Mouse (Mus musculus) hindbrain, embryonic 13.5 days (tissue): Measurements from ENCODE around the gene Gpha2. TPM values are rescaled to one million over a fixed set of nuclear protein-coding genes. Genes with fewer than 3 reads are reported as not detected.

Experiments
- ATAC-seq: fragments of 200-750 bp; cut with Nextera tagmentation; 2 replicates; pipeline ENCODE4 v1.8.0; 2017; ENCODE audit warnings: moderate TSS enrichment; ENCODE audit not compliant: low FRiP score
- H3K27ac ChIP-seq: fragments of 300-500 bp; sonication (generic); 2 replicates; pipeline ENCODE4 v1.5.1; 2015; ENCODE audit warnings: inconsistent platforms, mild to moderate bottlenecking, moderate library complexity
- H3K27me3 ChIP-seq: fragments of 300-500 bp; sonication (generic); 2 replicates; pipeline ENCODE4 v1.6.1; 2015; ENCODE audit warnings: mild to moderate bottlenecking, inconsistent platforms
- H3K36me3 ChIP-seq: fragments of 300-500 bp; sonication (generic); 2 replicates; pipeline ENCODE4 v1.6.1; 2015; ENCODE audit warnings: mild to moderate bottlenecking, inconsistent platforms
- H3K4me1 ChIP-seq: fragments of 300-500 bp; sonication (generic); replicated peaks from 2 replicates; pipeline ENCODE4 v1.6.1; 2015; ENCODE audit warnings: inconsistent platforms
- H3K4me2 ChIP-seq: fragments of 300-500 bp; sonication (generic); 2 replicates; pipeline ENCODE4 v1.6.1; 2015; ENCODE audit warnings: inconsistent platforms, mild to moderate bottlenecking, moderate library complexity
- H3K4me3 ChIP-seq: fragments of 300-500 bp; sonication (generic); 2 replicates; pipeline ENCODE4 v1.5.1; 2015; ENCODE audit warnings: mild to moderate bottlenecking, inconsistent platforms
- H3K9ac ChIP-seq: fragments of 300-500 bp; sonication (generic); 2 replicates; pipeline ENCODE4 v1.6.1; 2015; ENCODE audit warnings: mild to moderate bottlenecking, inconsistent platforms
- H3K9me3 ChIP-seq: fragments of 300-500 bp; sonication (generic); 2 replicates; pipeline ENCODE4 v1.6.1; 2016; ENCODE audit warnings: inconsistent platforms
- WGBS: fragments of 180-500 bp; shearing (Covaris S2); methylation state at CpG from one replicate; pipeline ENCODE4 v1.1.7; 2015; 5-methylcytosine and 5-hydroxymethylcytosine counted together
- polyA plus RNA-seq: library from polyadenylated mRNA; unstranded; fragments of >200 nt; fragmentation: Nextera tagmentation; extraction: Ambion mirVana; gene quantifications from 2 replicates; pipeline ENCODE4 v1.2.1, GENCODE M21; 2015

The Gpha2 gene
- polyA plus RNA-seq, 1 experiment from 2014 or later, result not detected

GRCm38 (mm10) chr19:6233647-6234046 is 7.5 kb downstream of the Gpha2 start:
- Histone ChIP-seq H3K27ac (no peak overlapping the region), H3K4me1 (peaks cover 26% of the 10 kb centered on the region), H3K4me2 (0 out of 2 replicates have a peak overlapping the region, but pooled peaks have one; percentile 83), H3K4me3 (no peak overlapping the region; the same call in 1 of the 2 replicates), H3K27me3 (no peaks in the 10 kb centered on the region), H3K9ac (peak overlapping the region; percentile 91), H3K36me3 (peaks cover 57% of the 10 kb centered on the region), H3K9me3 (no peaks in the 10 kb centered on the region)
- ATAC-seq, result no peak
- 84% methylated on average over 16 of the region's 16 CpGs for WGBS

GRCm38 (mm10) chr19:6234337-6235083 is 8.3 kb downstream of the Gpha2 start:
- Histone ChIP-seq H3K4me1 (peaks cover 26% of the 10 kb centered on the region), H3K9ac (peak overlapping the region; percentile 91), H3K27ac (no peak overlapping the region), H3K4me3 (peak overlapping the region; percentile 71), H3K4me2 (peak overlapping the region; percentile 83), H3K9me3 (no peaks in the 10 kb centered on the region), H3K27me3 (no peaks in the 10 kb centered on the region), H3K36me3 (peaks cover 49% of the 10 kb centered on the region)
- ATAC-seq, result no peak
- WGBS, result 72% methylated on average over 11 of the region's 11 CpGs

- WGBS, result 1% methylated on average over 48 of the region's 48 CpGs
Measured at GRCm38 (mm10) chr19:6235084-6236052, 9.2 kb downstream of the Gpha2 start, which contains the start of gene Ppp2r5b. Ppp2r5b (minus strand) TSS chr19:6235872.

GRCm38 (mm10) chr19:6236053-6236441 is 9.9 kb downstream of the Gpha2 start:
- peak overlapping the region; percentile 83 for H3K4me2 ChIP-seq
- H3K4me1 ChIP-seq, result peaks cover 26% of the 10 kb centered on the region
- peak overlapping the region; percentile 71 for H3K4me3 ChIP-seq
- H3K9me3 ChIP-seq, result no peaks in the 10 kb centered on the region
- peak overlapping the region; percentile 93 for H3K27ac ChIP-seq
- peak; percentile 91 for ATAC-seq
- WGBS, result 0% methylated on average over 9 of the region's 9 CpGs
- peaks cover 33% of the 10 kb centered on the region for H3K36me3 ChIP-seq
- H3K9ac ChIP-seq, result peak overlapping the region; percentile 91; the same call in 1 of the 2 replicates
- H3K27me3 ChIP-seq, result no peaks in the 10 kb centered on the region

More at GRCm38 (mm10) chr19:6235084-6236052, 9.2 kb downstream of the Gpha2 start, which contains the start of gene Ppp2r5b:
- Histone ChIP-seq H3K36me3 (peaks cover 40% of the 10 kb centered on the region), H3K27ac (peak within 1 kb of the TSS; percentile 93), H3K4me3 (peak within 1 kb of the TSS; percentile 71), H3K4me1 (peaks cover 26% of the 10 kb centered on the region), H3K27me3 (no peaks in the 10 kb centered on the region), H3K9ac (peak within 1 kb of the TSS; percentile 91), H3K9me3 (no peaks in the 10 kb centered on the region), H3K4me2 (peak within 1 kb of the TSS; percentile 83)
- ATAC-seq, result peak; percentile 96

GRCm38 (mm10) chr19:6236842-6237241 is 10.7 kb downstream of the Gpha2 start:
- H3K9ac ChIP-seq, result no peak overlapping the region
- H3K4me2 ChIP-seq, result no peak overlapping the region
- no peak overlapping the region for H3K27ac ChIP-seq
- peaks cover 26% of the 10 kb centered on the region for H3K4me1 ChIP-seq
- no peak overlapping the region for H3K4me3 ChIP-seq
- peaks cover 25% of the 10 kb centered on the region for H3K36me3 ChIP-seq
- no peaks in the 10 kb centered on the region for H3K9me3 ChIP-seq
- H3K27me3 ChIP-seq, result no peaks in the 10 kb centered on the region
- 82% methylated on average over 7 of the region's 7 CpGs for WGBS
- ATAC-seq, result no peak

GRCm38 (mm10) chr19:6238740-6239139 is 12.6 kb downstream of the Gpha2 start:
- H3K27me3 ChIP-seq, result no peaks in the 10 kb centered on the region
- peaks cover 9% of the 10 kb centered on the region for H3K36me3 ChIP-seq
- no peak overlapping the region for H3K27ac ChIP-seq
- no peak overlapping the region for H3K4me2 ChIP-seq
- no peak for ATAC-seq
- no peak overlapping the region for H3K4me3 ChIP-seq
- H3K9me3 ChIP-seq, result no peaks in the 10 kb centered on the region
- H3K9ac ChIP-seq, result no peak overlapping the region
- H3K4me1 ChIP-seq, result peaks cover 36% of the 10 kb centered on the region

GRCm38 (mm10) chr19:6240136-6240535 is 14.0 kb downstream of the Gpha2 start:
- Histone ChIP-seq H3K27ac (no peak overlapping the region), H3K9me3 (no peaks in the 10 kb centered on the region), H3K27me3 (no peaks in the 10 kb centered on the region), H3K9ac (no peak overlapping the region), H3K4me1 (peaks cover 23% of the 10 kb centered on the region), H3K4me2 (no peak overlapping the region), H3K36me3 (peaks cover 17% of the 10 kb centered on the region), H3K4me3 (no peak overlapping the region)
- WGBS, result 55% methylated on average over 1 of the region's 1 CpGs
- no peak for ATAC-seq

GRCm38 (mm10) chr19:6240725-6241124 is 14.5 kb downstream of the Gpha2 start:
- no peak for ATAC-seq
- 37% methylated on average over 5 of the region's 5 CpGs for WGBS
- peaks cover 22% of the 10 kb centered on the region for H3K4me1 ChIP-seq
- H3K27ac ChIP-seq, result peak overlapping the region; percentile 52; the same call in 1 of the 2 replicates
- peak overlapping the region; percentile 90 for H3K4me2 ChIP-seq
- peak overlapping the region; percentile 90 for H3K4me3 ChIP-seq
- no peaks in the 10 kb centered on the region for H3K9me3 ChIP-seq
- H3K36me3 ChIP-seq, result peaks cover 22% of the 10 kb centered on the region
- no peak overlapping the region for H3K9ac ChIP-seq
- no peaks in the 10 kb centered on the region for H3K27me3 ChIP-seq

- Histone ChIP-seq H3K4me3 (peak within 1 kb of the TSS; percentile 90), H3K4me2 (peak within 1 kb of the TSS; percentile 90), H3K9ac (peak within 1 kb of the TSS; percentile 98), H3K9me3 (no peaks in the 10 kb centered on the region), H3K4me1 (peaks cover 18% of the 10 kb centered on the region), H3K27ac (peak within 1 kb of the TSS; percentile 76), H3K27me3 (no peaks in the 10 kb centered on the region), H3K36me3 (peaks cover 30% of the 10 kb centered on the region)
- peak; percentile 94 for ATAC-seq
- WGBS, result under 1% methylated on average over 55 of the region's 55 CpGs
Measured at GRCm38 (mm10) chr19:6241274-6242107, 15.3 kb downstream of the Gpha2 start, which contains the start of gene Atg2a. Atg2a (plus strand) TSS chr19:6241668.

- peaks cover 18% of the 10 kb centered on the region for H3K4me1 ChIP-seq
- H3K4me3 ChIP-seq, result peak overlapping the region; percentile 90
- peak overlapping the region; percentile 98 for H3K9ac ChIP-seq
- no peaks in the 10 kb centered on the region for H3K27me3 ChIP-seq
- 0 out of 2 replicates have a peak, but pooled peaks have one; percentile 2 for ATAC-seq
- WGBS, result 0% methylated on average over 4 of the region's 4 CpGs
- H3K27ac ChIP-seq, result peak overlapping the region; percentile 76; the same call in 1 of the 2 replicates
- no peaks in the 10 kb centered on the region for H3K9me3 ChIP-seq
- H3K36me3 ChIP-seq, result peaks cover 38% of the 10 kb centered on the region
- peak overlapping the region; percentile 90 for H3K4me2 ChIP-seq
Measured at GRCm38 (mm10) chr19:6242281-6242680, 16.1 kb downstream of the Gpha2 start.

GRCm38 (mm10) chr19:6243226-6243625 is 17.0 kb downstream of the Gpha2 start:
- H3K4me2 ChIP-seq, result peak overlapping the region; percentile 18; the same call in 1 of the 2 replicates
- H3K27ac ChIP-seq, result no peak overlapping the region
- ATAC-seq, result no peak
- H3K36me3 ChIP-seq, result peaks cover 47% of the 10 kb centered on the region
- 82% methylated on average over 5 of the region's 5 CpGs for WGBS
- H3K27me3 ChIP-seq, result no peaks in the 10 kb centered on the region
- peak overlapping the region; percentile 98; the same call in 1 of the 2 replicates for H3K9ac ChIP-seq
- no peaks in the 10 kb centered on the region for H3K9me3 ChIP-seq
- no peak overlapping the region for H3K4me3 ChIP-seq
- H3K4me1 ChIP-seq, result peaks cover 18% of the 10 kb centered on the region
